Mouse (Mus musculus) retina, adult 2 months (tissue): ENCODE measurements around the gene Icos.
A peak's percentile ranks its signal among the peaks of the same experiment; 100 is the strongest.

Source experiments
- DNase-seq: peaks from one replicate; pipeline ENCODE4 v3.0.0-alpha.2; 2012; ENCODE audit warnings: low read depth, low spot score

Icos gene

DNA sequence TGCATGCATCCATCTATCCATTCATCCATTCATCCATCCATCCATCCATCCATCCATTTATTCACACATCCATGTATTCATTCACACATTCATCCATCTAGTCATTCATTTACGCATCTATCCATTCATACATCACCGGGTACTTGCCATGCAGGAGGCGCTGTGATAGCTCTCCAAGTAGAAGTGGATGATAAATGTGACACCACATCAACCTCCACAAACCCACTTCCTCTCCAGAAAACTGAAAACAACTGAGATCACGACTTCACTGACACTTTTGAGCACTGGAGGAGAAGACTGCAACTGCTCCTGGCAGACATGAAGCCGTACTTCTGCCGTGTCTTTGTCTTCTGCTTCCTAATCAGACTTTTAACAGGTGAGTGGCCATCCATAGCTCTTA lies at the start of gene Icos:
Icos (plus strand) TSS at position 287 of the 400 bp plus-strand sequence.
- no peak for DNase-seq

GRCm38 (mm10) chr1:60929036-60929435 lies 48.7 kb upstream of the Icos start:
- DNase-seq, result no peak

- DNase-seq, result no peak
Observed at GRCm38 (mm10) chr1:60930397-60930796, 47.3 kb upstream of the Icos start.

GRCm38 (mm10) chr1:60935968-60936581 lies 41.7 kb upstream of the Icos start:
- peak; percentile 9 for DNase-seq

DNA sequence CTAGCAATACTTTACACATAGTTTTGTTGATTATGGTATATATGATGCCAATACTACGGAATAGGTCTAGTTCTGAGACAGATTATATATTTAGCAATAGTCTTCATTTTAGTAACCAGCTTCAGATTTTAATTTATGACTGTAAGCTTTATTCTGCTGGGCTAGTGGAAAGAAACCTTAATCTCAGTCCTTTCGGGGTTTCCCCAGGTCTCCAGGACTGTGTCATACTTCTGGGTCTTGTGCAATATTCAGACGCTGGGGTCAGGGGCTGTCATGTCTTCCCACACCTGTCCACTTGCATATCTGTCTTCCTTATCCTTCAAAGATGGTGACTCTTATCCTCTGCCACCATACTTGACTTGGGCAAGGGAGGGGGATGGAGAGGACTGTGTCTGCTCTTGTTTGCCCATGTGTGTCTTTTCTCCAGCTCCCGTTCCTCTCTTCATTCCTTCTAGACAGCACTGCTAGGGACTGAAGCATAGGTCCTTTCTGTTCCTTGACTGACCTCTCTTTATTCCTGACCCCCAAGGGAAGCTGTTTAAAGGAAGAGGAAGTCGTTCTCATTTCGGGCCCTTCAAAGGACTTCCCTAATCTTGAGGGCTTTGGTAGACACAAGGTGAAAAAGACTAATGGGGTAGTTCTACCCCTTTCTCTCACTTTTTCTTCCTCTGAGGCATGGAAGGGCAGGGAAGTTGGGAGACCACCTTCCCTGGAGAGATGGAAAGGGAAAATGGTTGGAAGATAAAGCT lies 40.6 kb upstream of the Icos start:
- no peak for DNase-seq

DNA sequence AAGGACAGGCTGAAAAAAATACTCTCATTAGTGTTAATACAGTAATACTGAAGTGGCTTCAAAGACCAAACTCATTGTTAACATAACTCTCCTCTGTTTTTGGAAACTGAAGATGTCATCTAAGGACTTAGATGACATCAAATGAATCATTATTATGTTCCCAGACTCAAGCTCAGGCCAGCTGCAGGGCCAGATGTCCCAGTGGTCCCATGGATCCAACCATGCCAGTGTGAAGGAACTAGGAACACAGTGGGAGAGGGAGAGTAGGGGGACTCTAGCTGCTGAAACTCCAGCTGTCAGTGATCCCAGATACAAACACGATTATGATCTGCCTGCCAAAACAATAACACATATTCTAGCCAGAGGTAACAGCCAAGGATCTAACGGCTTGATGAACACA lies 39.5 kb upstream of the Icos start:
- DNase-seq, result no peak

DNA sequence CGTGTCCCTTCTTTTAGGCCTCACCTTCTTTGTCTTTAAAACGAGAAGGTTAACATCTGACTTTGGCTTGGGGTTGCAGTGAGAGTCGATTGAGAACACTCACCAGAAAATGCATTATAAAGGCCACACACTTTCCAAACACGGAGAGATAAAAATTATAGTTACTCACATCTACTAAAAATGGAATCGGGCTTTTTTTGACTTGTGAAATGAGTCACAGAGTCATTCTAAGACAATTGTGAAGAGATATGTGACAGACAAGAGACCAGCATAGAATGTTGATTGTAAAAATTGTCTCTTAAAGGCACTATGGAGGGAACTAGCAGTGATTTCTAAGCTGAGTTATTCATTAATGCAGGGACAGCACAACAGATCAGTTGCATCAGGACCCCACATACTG lies 38.8 kb upstream of the Icos start:
- DNase-seq, result no peak

DNA sequence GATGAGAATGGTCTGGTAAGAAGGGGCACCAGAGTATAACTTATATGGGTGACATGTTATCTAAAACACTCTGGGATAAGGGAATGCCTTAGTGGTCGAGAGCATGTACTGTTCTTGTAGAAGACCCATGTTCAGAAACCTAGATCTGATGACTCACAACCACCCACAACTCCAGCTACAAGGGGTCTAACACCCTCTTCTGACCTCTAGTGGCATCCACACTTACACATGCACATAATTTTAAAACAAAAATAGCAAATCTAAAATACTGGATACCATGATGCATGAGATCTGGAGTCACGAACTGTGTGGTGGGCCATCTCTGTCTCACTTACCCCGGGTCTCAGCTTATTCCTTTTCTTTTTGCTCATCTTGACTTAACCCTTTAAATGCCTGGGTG lies 37.7 kb upstream of the Icos start:
- DNase-seq, result no peak

DNA sequence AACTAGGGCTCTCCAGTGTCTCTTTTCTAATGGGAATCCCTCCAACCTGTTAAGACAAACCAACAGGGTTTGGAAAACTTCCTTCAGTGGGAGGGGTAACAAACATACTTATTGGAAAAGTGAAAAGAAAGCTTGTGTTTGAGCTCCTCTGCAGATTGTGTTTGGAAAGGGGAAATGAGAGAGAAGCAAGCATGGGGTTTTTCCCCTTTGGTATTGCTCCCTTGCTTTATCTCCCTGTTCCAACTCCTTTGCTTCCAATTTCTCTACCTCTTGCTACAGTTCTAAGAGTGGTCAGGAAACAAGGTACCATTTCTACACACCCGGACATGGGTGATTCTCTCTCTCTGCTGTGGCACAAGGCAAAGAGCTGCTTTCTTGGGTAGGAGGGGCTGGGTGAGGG lies 37.1 kb upstream of the Icos start:
- DNase-seq, result no peak

DNA sequence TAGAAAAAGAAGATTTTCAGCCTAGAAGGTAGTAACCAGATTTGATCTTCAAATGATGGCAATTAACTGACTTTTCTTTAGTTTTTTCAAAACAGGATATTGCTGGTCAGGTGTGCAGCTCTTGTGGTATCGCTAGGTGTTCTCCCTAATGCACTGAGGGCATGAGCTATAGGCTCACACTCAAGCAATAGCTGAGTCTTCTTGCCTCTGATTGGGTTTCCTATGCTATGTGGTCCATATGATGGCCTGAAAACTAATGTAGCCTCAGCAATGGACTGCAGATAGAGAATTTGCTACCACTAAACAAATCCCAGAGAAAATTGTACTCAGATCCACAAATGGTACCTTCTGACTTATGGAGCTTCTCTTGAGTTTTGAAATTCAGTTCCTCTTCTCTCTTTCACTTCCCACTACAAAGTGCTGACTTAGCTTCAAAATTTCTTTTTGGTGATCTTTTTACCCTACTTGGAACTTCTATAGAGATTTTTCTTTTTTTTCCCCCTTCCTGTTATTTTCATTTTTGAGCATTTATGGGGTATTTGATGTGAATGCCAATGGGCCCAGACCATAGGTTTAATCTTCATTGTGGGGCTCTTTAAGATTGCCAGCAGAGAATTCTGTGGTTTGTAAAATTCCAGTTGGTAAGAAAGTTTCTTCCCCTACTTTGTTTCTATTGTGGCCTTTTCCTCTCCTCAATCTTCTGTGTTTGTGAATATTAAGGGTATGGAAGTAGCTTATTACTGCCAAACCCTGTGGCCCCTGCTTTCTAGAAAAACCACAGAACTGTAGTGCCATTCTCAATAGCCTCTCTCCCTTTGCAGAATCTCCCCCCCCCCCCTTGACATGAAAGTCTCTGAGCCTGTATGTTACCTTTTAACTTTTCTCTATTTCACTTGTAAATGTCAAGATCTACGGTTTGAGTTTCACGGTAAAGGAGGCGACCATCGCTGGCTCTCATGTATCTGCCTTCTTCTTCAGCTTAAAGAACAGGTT lies 36.4 kb upstream of the Icos start:
- no peak for DNase-seq

GRCm38 (mm10) chr1:60942921-60943320 lies 34.8 kb upstream of the Icos start:
- no peak for DNase-seq

- no peak for DNase-seq
Observed at GRCm38 (mm10) chr1:60945633-60946401, 31.9 kb upstream of the Icos start.

- no peak for DNase-seq
Observed at GRCm38 (mm10) chr1:60948112-60948511, 29.6 kb upstream of the Icos start.

DNA sequence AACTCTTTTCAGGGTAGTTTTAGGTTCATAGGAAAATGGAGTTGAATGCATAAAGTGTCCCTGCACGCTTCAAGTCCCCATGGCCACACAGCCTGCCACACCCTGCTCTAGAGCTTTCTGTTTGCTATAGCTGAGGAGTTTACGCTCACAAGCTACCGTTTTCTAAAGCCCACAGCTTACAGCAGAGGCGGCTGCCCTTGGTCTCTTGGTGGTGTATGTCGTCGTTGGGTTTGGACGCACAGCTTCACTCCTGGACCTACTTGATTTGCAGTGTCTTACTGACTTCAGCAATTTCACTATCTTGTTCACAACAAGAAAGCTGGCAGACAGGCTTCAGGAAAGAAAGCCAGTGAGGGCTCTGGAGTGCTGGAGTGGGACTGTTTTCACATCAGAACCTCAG lies 24.8 kb upstream of the Icos start:
- DNase-seq, result no peak

DNA sequence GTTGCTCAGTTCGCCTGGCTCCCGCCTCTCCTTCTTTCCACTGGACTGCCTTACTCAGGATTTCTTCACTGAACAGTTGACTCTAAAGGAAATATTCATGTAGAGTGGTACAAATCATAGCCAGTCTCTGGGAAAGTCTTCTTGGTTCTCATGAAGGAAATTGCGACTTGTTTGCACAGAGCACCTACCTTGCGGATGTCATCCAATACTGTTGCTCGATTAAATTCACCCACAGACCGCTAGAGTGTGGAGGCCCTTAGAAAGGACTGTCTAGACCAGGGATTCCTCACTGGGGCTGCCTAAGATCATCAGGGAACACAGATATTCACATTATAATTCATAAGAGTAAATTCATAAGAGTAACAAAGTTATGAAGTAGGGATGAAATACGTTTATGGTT lies 24.0 kb upstream of the Icos start:
- DNase-seq, result no peak

GRCm38 (mm10) chr1:60954759-60955158 lies 23.0 kb upstream of the Icos start:
- no peak for DNase-seq

DNA sequence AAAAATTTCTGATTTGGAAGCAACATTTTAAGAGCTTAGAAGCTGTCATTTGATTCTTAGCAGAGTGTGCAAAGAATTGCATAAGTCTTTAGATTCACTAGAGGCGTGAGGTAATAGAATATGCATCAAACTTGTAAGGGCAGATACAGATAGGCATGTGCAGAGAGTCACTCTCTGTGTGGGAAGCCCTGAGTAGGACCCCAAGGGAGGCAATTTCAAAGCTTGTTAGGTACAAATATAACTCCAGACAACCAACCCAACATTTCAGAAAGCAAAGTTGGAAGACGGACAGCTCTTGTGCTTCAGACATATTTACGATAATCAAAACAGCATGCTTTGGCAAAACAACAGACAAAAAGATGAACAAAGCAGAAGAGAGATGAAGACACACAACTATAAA lies 22.5 kb upstream of the Icos start:
- DNase-seq, result no peak

DNA sequence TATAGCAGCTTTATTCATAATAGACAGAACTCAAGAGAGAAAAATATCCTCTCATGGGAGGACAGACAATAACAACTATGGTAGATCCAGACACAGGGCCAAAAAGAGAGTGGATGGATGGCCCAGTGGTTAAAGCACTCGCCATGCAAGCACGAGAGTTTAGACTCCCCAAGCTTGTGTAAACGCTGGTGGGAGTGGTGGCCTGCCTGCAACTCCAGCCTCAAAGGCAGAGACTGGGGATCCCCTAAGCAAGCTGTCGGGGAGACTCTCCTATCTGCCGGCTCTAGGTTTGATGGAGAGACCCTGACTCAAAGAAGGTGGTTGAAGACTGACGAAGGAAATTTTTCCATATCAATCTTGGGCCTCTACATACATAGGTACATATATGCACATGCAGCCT lies 21.5 kb upstream of the Icos start:
- no peak for DNase-seq

- DNase-seq, result no peak
Observed at GRCm38 (mm10) chr1:60958287-60958686, 19.4 kb upstream of the Icos start.

- no peak for DNase-seq
Observed at GRCm38 (mm10) chr1:60959246-60959645, 18.5 kb upstream of the Icos start.

DNA sequence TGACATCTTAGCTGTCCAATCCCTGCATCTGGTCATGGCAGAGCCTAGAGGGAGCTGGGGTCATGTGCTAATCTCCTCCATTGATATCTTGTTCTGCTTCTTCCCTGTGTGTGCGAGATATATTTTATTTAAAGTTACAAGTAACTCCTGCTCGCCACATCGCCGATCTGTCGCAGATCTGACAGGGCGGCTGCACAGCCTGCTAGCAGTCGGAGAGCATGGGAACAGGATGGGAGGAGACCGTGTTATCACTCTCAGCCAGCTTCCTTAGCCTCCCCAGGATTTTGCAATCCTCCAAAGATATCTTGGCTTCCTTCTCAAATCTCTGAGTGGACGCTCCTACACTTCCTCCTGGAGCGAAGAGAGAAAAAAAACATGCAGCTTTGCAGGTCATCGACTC lies 17.3 kb upstream of the Icos start:
- no peak for DNase-seq

DNA sequence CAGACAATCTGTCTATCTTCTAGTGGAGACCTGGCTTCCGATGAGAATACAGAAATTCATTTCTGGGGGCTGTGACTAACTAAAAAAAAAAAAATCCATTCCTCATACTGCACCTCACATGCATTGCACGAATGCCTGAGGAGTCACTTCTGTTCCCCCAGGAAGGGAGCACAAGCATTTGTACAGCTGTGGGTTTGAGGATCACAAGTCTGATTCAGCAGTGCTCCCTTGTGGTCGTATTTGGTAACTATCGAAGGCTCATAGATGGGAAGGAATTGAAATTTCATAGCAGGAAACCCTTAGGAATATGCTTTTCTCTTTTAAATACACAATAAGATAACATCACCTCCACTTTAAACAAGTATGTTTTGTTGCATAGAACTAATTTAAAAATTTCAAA lies 16.6 kb upstream of the Icos start:
- DNase-seq, result no peak
